Mouse (Mus musculus): ENCODE data around the gene Qtrt2.

GRCm38 (mm10) chr16:43930577-43930976 is 4.0 kb upstream of the Qtrt2 start:
- no peak for TF ChIP-seq POLR2A (IDR thresholded peaks at IDR 0.05; ENCODE audit: low read depth, low read length)
- TF ChIP-seq CTCF (IDR thresholded peaks at IDR 0.05; ENCODE audit: borderline replicate concordance, insufficient read depth, low read length) = no peak

Data from embryonic fibroblast, embryonic 13.5 days (primary cell).